Mouse (Mus musculus): ENCODE measurements at regions not wholly inside any gene's neighbourhood (a gene's known extent, or its start where the extent isn't known, plus 50 kb on each side); places are given as distances from the start of the nearest gene placed in this dataset.

DNA sequence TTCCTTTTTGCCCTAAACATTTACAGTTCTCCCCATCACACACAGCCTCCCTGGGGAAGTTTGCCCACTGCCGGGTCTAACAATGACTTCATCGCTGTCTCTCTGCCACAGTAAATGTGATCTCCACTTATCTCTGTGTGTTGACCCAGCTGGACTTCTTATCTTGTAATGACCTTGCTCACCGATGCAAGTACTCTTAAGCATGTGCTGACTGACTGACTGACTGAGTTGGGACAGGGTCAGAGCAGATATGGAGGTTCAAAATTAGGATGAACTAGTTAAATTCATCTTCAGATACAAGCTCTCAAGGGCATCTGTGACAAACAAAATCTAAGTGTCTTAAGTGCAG lies 196.2 kb downstream of the Gm26897 start:
- no peak overlapping the region for H3K4me3 ChIP-seq (ENCODE audit: low read depth, low read length)
- no peaks in the 10 kb centered on the region for H3K36me3 ChIP-seq (replicated peaks; ENCODE audit: insufficient read depth, low read length)
- 46% methylated on average over 3 of the region's 3 CpGs for WGBS (ENCODE audit: insufficient replicate concordance)
- ATAC-seq, result no peak
- no peaks in the 10 kb centered on the region for H3K27me3 ChIP-seq (ENCODE audit: insufficient read depth, low read length)
- no peak overlapping the region for H3K27ac ChIP-seq (ENCODE audit: low read depth)
- no peak for DNase-seq
- TF ChIP-seq EP300 (IDR thresholded peaks at IDR 0.05; ENCODE audit: low read depth) (no peak), CTCF (IDR thresholded peaks at IDR 0.05; ENCODE audit: low read depth) (no peak)
- H3K4me1 ChIP-seq (ENCODE audit: insufficient read depth), result no peaks in the 10 kb centered on the region
- H3K9ac ChIP-seq (replicated peaks), result no peak overlapping the region
- no peak overlapping the region for H3K4me2 ChIP-seq (ENCODE audit: low read depth, low read length)
- H3K9me3 ChIP-seq (ENCODE audit: low read length), result no peaks in the 10 kb centered on the region

DNA sequence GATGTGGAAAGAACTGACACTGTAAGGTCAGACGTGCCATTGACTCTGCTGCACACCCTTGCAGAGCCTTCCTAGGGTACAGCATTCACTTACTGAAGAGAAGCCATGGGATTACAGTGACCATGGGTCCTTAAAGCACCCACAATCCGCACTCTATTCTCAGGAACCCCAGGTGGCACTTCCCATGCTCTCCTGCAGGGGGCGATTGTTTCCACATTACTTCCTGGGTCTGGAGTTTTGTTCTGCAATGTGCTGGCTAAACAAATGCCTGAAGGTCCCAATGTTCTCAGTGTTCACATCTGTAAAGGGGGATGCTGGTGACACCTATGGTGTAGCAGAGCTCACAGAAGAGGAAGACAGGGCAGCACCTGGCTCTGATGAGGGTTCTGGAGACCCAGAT lies 198.0 kb downstream of the Gm26897 start:
- DNase-seq (no peak), ATAC-seq (no peak)
- H3K9ac ChIP-seq (replicated peaks), result no peak overlapping the region
- no peak overlapping the region for H3K27ac ChIP-seq (ENCODE audit: low read depth)
- TF ChIP-seq EP300 (IDR thresholded peaks at IDR 0.05; ENCODE audit: low read depth) (no peak), CTCF (IDR thresholded peaks at IDR 0.05; ENCODE audit: low read depth) (peak; percentile 53)
- H3K36me3 ChIP-seq (replicated peaks; ENCODE audit: insufficient read depth, low read length), result no peaks in the 10 kb centered on the region
- H3K4me1 ChIP-seq (ENCODE audit: insufficient read depth), result no peaks in the 10 kb centered on the region
- no peak overlapping the region for H3K4me2 ChIP-seq (ENCODE audit: low read depth, low read length)
- H3K9me3 ChIP-seq (ENCODE audit: low read length), result no peaks in the 10 kb centered on the region
- no peaks in the 10 kb centered on the region for H3K27me3 ChIP-seq (ENCODE audit: insufficient read depth, low read length)
- H3K4me3 ChIP-seq (ENCODE audit: low read depth, low read length), result no peak overlapping the region
- 50% methylated on average over 3 of the region's 3 CpGs for WGBS (ENCODE audit: insufficient replicate concordance)

DNA sequence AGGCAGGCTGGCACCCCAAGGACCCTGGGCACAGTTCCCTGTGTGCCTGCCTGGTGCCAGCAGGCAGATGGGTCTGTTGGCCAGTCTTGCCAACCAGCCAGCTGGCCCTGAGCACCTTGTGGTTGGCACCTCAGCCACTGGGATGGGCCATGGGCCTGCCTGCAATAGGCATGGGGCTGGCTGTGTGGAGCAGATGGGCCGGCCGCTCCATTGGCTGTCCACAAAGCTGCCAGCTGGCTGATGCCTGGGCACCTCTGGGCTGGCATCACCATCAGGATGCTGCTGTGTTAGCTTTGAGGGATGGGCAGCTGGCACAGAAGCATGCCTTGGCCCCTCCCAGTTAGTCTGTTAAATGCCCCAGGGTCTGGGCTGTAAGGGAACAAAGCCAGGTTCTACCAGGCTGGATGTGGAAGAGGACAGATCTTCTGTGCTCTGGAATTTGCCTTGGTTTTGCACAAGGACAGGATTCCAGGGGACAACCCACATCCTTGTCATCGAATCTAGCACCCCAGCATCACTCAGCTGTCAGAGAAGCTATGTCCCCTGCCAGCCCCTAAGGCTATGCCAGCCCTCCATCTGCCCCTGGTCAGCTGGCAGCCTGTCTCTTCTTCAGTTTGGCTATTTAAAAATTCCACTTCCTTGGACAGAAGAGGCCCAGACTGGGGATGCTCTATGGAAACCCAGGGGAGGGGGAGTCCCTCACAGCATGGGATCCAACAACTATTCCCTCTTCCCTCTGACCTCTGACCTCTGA lies 201.8 kb downstream of the Gm26897 start:
- Histone ChIP-seq H3K27ac (ENCODE audit: low read depth) (no peak overlapping the region), H3K4me3 (ENCODE audit: low read depth, low read length) (no peak overlapping the region), H3K27me3 (ENCODE audit: insufficient read depth, low read length) (no peaks in the 10 kb centered on the region), H3K9me3 (ENCODE audit: low read length) (no peaks in the 10 kb centered on the region), H3K4me1 (ENCODE audit: insufficient read depth) (no peaks in the 10 kb centered on the region), H3K9ac (replicated peaks) (no peak overlapping the region), H3K4me2 (ENCODE audit: low read depth, low read length) (no peak overlapping the region), H3K36me3 (replicated peaks; ENCODE audit: insufficient read depth, low read length) (no peaks in the 10 kb centered on the region)
- TF ChIP-seq EP300 (IDR thresholded peaks at IDR 0.05; ENCODE audit: low read depth) (no peak), CTCF (IDR thresholded peaks at IDR 0.05; ENCODE audit: low read depth) (no peak)
- 35% methylated on average over 1 of the region's 3 CpGs for WGBS (ENCODE audit: insufficient replicate concordance)
- no peak for ATAC-seq
- no peak for DNase-seq

DNA sequence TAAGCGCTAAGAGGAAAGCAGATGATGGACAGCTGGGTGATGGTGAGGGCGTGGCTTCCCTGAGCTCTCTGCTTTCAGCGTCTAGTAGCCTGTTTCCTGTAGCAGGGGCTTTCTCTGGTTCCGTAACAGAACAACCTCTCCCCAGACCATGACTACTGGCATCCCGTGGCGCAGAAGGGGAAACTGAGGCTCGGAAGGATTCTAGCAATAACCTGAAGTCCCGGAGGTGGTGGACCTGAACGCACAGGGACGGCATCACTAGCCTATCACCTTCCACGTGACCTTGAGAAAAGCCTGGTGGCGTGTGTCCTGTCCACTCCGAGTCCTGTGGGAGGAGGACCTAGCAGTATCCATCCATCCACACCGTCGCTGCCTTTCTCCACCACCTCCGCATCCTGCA lies 208.1 kb downstream of the Gm26897 start:
- DNase-seq (no peak), ATAC-seq (no peak)
- TF ChIP-seq CTCF (IDR thresholded peaks at IDR 0.05; ENCODE audit: low read depth) (no peak), EP300 (IDR thresholded peaks at IDR 0.05; ENCODE audit: low read depth) (no peak)
- Histone ChIP-seq H3K27ac (ENCODE audit: low read depth) (no peak overlapping the region), H3K36me3 (replicated peaks; ENCODE audit: insufficient read depth, low read length) (no peaks in the 10 kb centered on the region), H3K4me1 (ENCODE audit: insufficient read depth) (no peaks in the 10 kb centered on the region), H3K4me3 (ENCODE audit: low read depth, low read length) (no peak overlapping the region), H3K9ac (replicated peaks) (no peak overlapping the region), H3K9me3 (ENCODE audit: low read length) (no peaks in the 10 kb centered on the region), H3K27me3 (ENCODE audit: insufficient read depth, low read length) (no peaks in the 10 kb centered on the region), H3K4me2 (ENCODE audit: low read depth, low read length) (no peak overlapping the region)
- WGBS (ENCODE audit: insufficient replicate concordance), result 64% methylated on average over 16 of the region's 16 CpGs

DNA sequence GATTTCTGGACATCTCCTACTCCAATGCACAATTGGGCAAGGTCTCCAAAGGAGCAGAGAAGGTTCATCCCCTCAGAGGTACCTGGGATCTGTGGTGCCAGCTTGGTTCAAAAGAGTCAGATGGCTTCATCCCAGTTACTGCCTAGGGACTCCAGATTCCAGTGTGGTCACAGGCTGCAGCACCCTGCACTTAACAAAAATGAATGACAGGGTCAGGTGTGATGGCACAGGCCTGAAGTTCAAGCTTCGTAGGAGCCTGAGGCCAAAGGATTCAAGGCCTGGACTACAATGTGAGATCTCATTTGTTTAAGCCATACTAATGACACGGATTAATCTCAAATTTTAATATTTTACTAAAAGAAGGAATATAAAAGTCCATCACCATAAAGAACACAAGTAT lies 209.1 kb downstream of the Gm26897 start:
- Histone ChIP-seq H3K36me3 (replicated peaks; ENCODE audit: insufficient read depth, low read length) (no peaks in the 10 kb centered on the region), H3K4me3 (ENCODE audit: low read depth, low read length) (no peak overlapping the region), H3K27ac (ENCODE audit: low read depth) (no peak overlapping the region), H3K4me2 (ENCODE audit: low read depth, low read length) (no peak overlapping the region), H3K4me1 (ENCODE audit: insufficient read depth) (no peaks in the 10 kb centered on the region), H3K9me3 (ENCODE audit: low read length) (no peaks in the 10 kb centered on the region), H3K27me3 (ENCODE audit: insufficient read depth, low read length) (no peaks in the 10 kb centered on the region), H3K9ac (replicated peaks) (no peak overlapping the region)
- TF ChIP-seq CTCF (IDR thresholded peaks at IDR 0.05; ENCODE audit: low read depth), result no peak
- no peak for TF ChIP-seq EP300 (IDR thresholded peaks at IDR 0.05; ENCODE audit: low read depth)
- DNase-seq (no peak), ATAC-seq (no peak)
- 77% methylated on average over 2 of the region's 2 CpGs for WGBS (ENCODE audit: insufficient replicate concordance)

DNA sequence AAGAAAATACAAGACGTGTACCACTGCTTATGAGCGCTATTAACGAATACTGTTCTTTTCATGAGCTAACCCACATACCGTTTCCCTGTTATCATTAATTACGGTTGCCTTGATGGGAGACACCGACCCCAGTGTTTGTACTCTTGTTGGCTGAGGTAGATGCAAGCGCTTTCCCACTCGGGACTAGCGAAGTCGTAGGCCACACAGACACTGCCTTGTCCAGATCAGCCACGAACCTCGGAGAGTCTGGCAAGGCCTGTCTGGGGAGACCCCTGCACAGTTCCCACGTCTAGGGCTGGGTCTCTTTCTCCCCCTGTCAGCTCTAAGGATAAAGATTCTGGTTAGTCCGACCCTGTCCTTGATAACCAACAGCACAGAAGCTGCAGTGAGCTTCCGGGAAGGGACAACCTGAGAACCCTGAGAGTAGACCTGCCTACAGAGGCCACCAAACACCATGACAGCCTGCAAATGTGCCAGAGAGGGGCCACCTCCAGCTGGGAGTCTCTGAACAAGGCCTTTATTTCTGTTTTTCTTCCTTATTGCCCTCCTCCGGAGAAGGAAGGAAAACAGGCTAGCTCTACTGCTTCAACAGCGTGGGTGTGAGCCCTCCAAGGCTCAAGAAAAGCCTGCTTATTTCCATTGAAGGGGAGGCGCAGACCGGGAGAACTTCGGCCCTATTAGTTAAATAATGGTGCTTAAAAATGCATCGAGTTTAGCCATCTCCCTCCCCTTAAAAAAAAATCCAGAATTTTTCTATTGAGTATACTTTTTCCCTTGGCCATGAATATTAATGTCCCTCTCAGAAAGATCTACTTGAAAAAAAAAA lies 209.8 kb downstream of the Gm26897 start:
- Histone ChIP-seq H3K27me3 (ENCODE audit: insufficient read depth, low read length) (no peaks in the 10 kb centered on the region), H3K9me3 (ENCODE audit: low read length) (no peaks in the 10 kb centered on the region), H3K9ac (replicated peaks) (no peak overlapping the region), H3K4me3 (ENCODE audit: low read depth, low read length) (no peak overlapping the region), H3K27ac (ENCODE audit: low read depth) (no peak overlapping the region), H3K36me3 (replicated peaks; ENCODE audit: insufficient read depth, low read length) (no peaks in the 10 kb centered on the region), H3K4me2 (ENCODE audit: low read depth, low read length) (no peak overlapping the region), H3K4me1 (ENCODE audit: insufficient read depth) (no peaks in the 10 kb centered on the region)
- TF ChIP-seq EP300 (IDR thresholded peaks at IDR 0.05; ENCODE audit: low read depth), result no peak
- TF ChIP-seq CTCF (IDR thresholded peaks at IDR 0.05; ENCODE audit: low read depth), result no peak
- DNase-seq (no peak), ATAC-seq (no peak)
- 69% methylated on average over 21 of the region's 21 CpGs for WGBS (ENCODE audit: insufficient replicate concordance)

All from liver, postnatal 0 days (tissue).